Mouse (Mus musculus): ENCODE measurements around the gene Prss21.

DNA sequence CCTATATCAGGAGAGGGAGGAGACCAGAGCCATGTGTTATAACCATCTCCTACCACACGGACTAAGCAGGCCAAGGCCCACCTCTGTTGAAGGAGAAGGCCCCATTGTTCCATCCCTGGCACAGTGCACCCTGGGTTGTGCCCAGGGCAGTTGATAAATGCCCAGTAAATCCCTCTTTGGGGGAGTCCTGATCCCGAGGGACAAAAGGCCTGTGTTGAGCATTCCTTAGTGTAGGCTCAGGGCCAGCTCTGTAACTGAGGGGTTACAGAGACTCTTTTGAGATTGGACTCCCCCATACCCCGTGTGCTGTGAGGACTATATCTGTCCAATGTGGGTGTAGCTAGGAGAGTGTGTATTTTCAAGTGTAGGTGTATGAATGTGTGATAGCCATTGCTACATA lies 8.9 kb downstream of the Prss21 start:
- TF ChIP-seq TCF12 (IDR thresholded peaks at IDR 0.05; ENCODE audit: insufficient read depth, poor library complexity, severe bottlenecking) (no peak), CEBPB (IDR thresholded peaks at IDR 0.05; ENCODE audit: insufficient read depth, poor library complexity, severe bottlenecking) (no peak), POLR2A (IDR thresholded peaks at IDR 0.05; ENCODE audit: insufficient read length, low read depth) (no peak), USF1 (IDR thresholded peaks at IDR 0.05; ENCODE audit: low read depth) (no peak), TCF3 (IDR thresholded peaks at IDR 0.05; ENCODE audit: insufficient read length, low read depth) (no peak)

Measured in myocyte (in vitro differentiated cells).